Mouse (Mus musculus): ENCODE data around the gene Tgfb1i1. TPM values are rescaled to one million over a fixed set of nuclear protein-coding genes. Genes with fewer than 3 reads are reported as not detected.

The Tgfb1i1 gene
- polyA plus RNA-seq, 1 experiment from 2014 or later = 15.0 TPM

Small RNA genes lying within 50 kb of the gene (microRNA-seq; reads per million reads assigned to microRNA genes)
- not detected for gene Mir3103

Other genes starting within 250 kb of the Tgfb1i1 start
- gene Trim72, start 242.9 kb upstream of the Tgfb1i1 start, polyA plus RNA-seq (2015; fragmentation: Nextera tagmentation; extraction: Ambion mirVana) = not detected in 2 replicates
- 0.99 and 1.1 TPM in 2 replicates for gene Itgam, start 184.2 kb upstream of the Tgfb1i1 start, polyA plus RNA-seq (2015; fragmentation: Nextera tagmentation; extraction: Ambion mirVana)
- gene Gm49368, start 184.1 kb upstream of the Tgfb1i1 start, polyA plus RNA-seq (2015; fragmentation: Nextera tagmentation; extraction: Ambion mirVana) = not detected in 2 replicates
- not detected in 2 replicates for gene Itgax, start 117.3 kb upstream of the Tgfb1i1 start, polyA plus RNA-seq (2015; fragmentation: Nextera tagmentation; extraction: Ambion mirVana)
- gene Itgad, start 92.4 kb upstream of the Tgfb1i1 start, polyA plus RNA-seq (2015; fragmentation: Nextera tagmentation; extraction: Ambion mirVana) = not detected in 2 replicates
- gene Cox6a2, start 40.4 kb upstream of the Tgfb1i1 start, polyA plus RNA-seq (2015; fragmentation: Nextera tagmentation; extraction: Ambion mirVana) = 0.39 TPM in 1 of 2 replicates, not detected in the other
- 10.4 and 11.2 TPM in 2 replicates for gene Armc5, start 9.5 kb upstream of the Tgfb1i1 start, polyA plus RNA-seq (2015; fragmentation: Nextera tagmentation; extraction: Ambion mirVana)
- gene 9130023H24Rik, start 8.8 kb upstream of the Tgfb1i1 start, polyA plus RNA-seq (2015; fragmentation: Nextera tagmentation; extraction: Ambion mirVana) = 9.1 and 9.9 TPM in 2 replicates
- gene Slc5a2, start 18.8 kb downstream of the Tgfb1i1 start, polyA plus RNA-seq (2015; fragmentation: Nextera tagmentation; extraction: Ambion mirVana) = not detected in 2 replicates
- gene BC017158, start 51.4 kb downstream of the Tgfb1i1 start, polyA plus RNA-seq (2015; fragmentation: Nextera tagmentation; extraction: Ambion mirVana) = 12.5 and 16.4 TPM in 2 replicates
- gene Rgs10, start 171.9 kb downstream of the Tgfb1i1 start, polyA plus RNA-seq (2015; fragmentation: Nextera tagmentation; extraction: Ambion mirVana) = 19.9 and 25.4 TPM in 2 replicates
- 30.3 and 33.0 TPM in 2 replicates for gene Tial1, start 214.9 kb downstream of the Tgfb1i1 start, polyA plus RNA-seq (2015; fragmentation: Nextera tagmentation; extraction: Ambion mirVana)

All from forebrain, embryonic 16.5 days (tissue).